In the genomic region with DNA sequence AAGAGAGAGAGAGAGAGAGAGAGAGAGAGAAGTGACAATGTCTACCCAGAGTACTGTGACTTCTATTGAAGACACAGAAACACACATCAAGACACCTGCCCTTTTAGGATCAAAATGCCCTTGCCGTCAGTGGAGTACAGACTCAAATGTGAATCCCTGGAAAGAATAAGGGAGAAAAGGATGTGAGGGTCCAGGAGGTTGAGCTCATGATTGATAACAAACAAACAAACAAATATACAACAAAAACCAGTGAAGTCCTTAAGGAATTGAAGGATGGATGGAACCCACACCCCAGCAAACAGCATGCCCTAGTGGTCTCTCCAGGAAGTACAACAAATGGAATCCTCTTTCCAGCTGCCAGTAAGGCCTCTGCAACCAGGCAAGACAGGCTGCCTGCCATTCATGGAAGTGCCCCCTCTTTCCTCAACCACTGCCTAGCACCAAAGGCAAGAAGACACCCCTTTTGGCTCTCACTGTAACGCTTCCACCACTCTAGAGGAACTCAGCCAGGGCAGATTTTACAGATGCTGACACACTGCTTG, we compare ENCODE assay signal across 8 mouse cellular contexts. TPM values are rescaled to one million over a fixed set of nuclear protein-coding genes. Genes with fewer than 3 reads are reported as not detected.
DNase-seq lines count a peak whose midpoint lies in the region; ATAC-seq and TF ChIP-seq lines count a peak whose summit lies in the region.
"Had no signal": no experiment of that assay in that cellular context is flagged by ENCODE, and none has a peak within 500 bp of the region (broad histone marks: within the 10 kb centered on the region; RNA-seq: fewer than 3 reads in every experiment).

No protein-coding gene starts in this region.

- no peak overlapping the region for H3K4me2 ChIP-seq in hindbrain, embryonic 11.5 days (replicated peaks; ENCODE audit: low read depth, low read length)

- ATAC-seq in hindbrain, embryonic 11.5 days (ENCODE audit: low FRiP score), result no peak

- no peaks in the 10 kb centered on the region for H3K27me3 ChIP-seq in MEL (ENCODE audit: control insufficient read depth in 1 of 2, insufficient read depth in 2 of 2, low read length in 2 of 2)
- peaks cover 16% of the 10 kb centered on the region for H3K27me3 ChIP-seq in hindbrain, embryonic 11.5 days (ENCODE audit: control insufficient read depth, insufficient read depth, low read length)

- peak; percentile 63 for DNase-seq in layer of hippocampus, adult 11-12 months (ENCODE audit: low spot score)
- DNase-seq in layer of hippocampus, adult 9-10 months (ENCODE audit: low spot score), result no peak
- DNase-seq in MEL (ENCODE audit: low read depth, low spot score), result peak; percentile 64
- DNase-seq in brain, adult 2 months (ENCODE audit: low read depth, low spot score), result peak; percentile 73
- DNase-seq in hindbrain, embryonic 11.5 days (ENCODE audit: low spot score), result peak; percentile 75
- DNase-seq in left cerebral cortex, postnatal 4 days, result peak; percentile 38
- DNase-seq in retina, embryonic 14.5 days (ENCODE audit: low spot score), result peak; percentile 85

- intact Hi-C loops in left cerebral cortex, postnatal 4 days (cut with DNase I), result loop anchor here (10.0 kb wide), 2 partner anchors 148 to 232 kb away; a partner anchor contains a TSS

- no peak overlapping the region for H3K9ac ChIP-seq in MEL (ENCODE audit: control insufficient read depth, low read depth, low read length, poor library complexity, severe bottlenecking)
- no peak overlapping the region for H3K9ac ChIP-seq in hindbrain, embryonic 11.5 days (ENCODE audit: low read depth, low read length)

- TF ChIP-seq POLR2A in MEL (IDR thresholded peaks at IDR 0.05; ENCODE audit: control insufficient read depth in 1 of 2, insufficient read depth in 1 of 2, low read depth in 1 of 2, low read length in 2 of 2, poor library complexity in 1 of 2), result no peak

- peaks cover 2 to 13% of the 10 kb centered on the region in 2 experiments for H3K36me3 ChIP-seq in MEL (ENCODE audit: control insufficient read depth in 1 of 2, insufficient read depth in 2 of 2, low read length in 2 of 2)
- H3K36me3 ChIP-seq in hindbrain, embryonic 11.5 days (ENCODE audit: control insufficient read depth, insufficient read depth, low read length), result no peaks in the 10 kb centered on the region

- TF ChIP-seq RAD21 in MEL (IDR thresholded peaks at IDR 0.05; ENCODE audit: low read depth, low read length), result peak; percentile 75

- no peak overlapping the region for H3K4me3 ChIP-seq in MEL (ENCODE audit: control insufficient read depth in 1 of 2, insufficient read depth in 1 of 2, low read depth in 2 of 2, low read length in 2 of 2)
- H3K4me3 ChIP-seq in hindbrain, embryonic 11.5 days (ENCODE audit: low read depth, low read length), result no peak overlapping the region
- H3K4me3 ChIP-seq: myocyte had no signal

- H3K9me3 ChIP-seq in MEL (replicated peaks; ENCODE audit: insufficient read depth, low read length), result no peaks in the 10 kb centered on the region
- no peaks in the 10 kb centered on the region for H3K9me3 ChIP-seq in hindbrain, embryonic 11.5 days (ENCODE audit: control insufficient read depth, low read length)

- 43% methylated on average over 2 of the region's 2 CpGs for WGBS in hindbrain, embryonic 11.5 days

- H3K79me2 ChIP-seq in MEL (ENCODE audit: control insufficient read depth, insufficient read depth, low read length, poor library complexity), result peaks cover 12% of the 10 kb centered on the region

- peaks cover 3 to 18% of the 10 kb centered on the region in 2 experiments for H3K4me1 ChIP-seq in MEL (ENCODE audit: control insufficient read depth in 1 of 2, insufficient read depth in 2 of 2, low read length in 2 of 2)
- no peaks in the 10 kb centered on the region for H3K4me1 ChIP-seq in hindbrain, embryonic 11.5 days (replicated peaks; ENCODE audit: control insufficient read depth, insufficient read depth, low read length)

- no peak for TF ChIP-seq EP300 in MEL (IDR thresholded peaks at IDR 0.05; ENCODE audit: low read depth in 1 of 2, low read length in 2 of 2)

- peak; percentile 59 to 89 (median 78) for TF ChIP-seq CTCF in MEL (IDR thresholded peaks at IDR 0.05 in 2 of 3, conservative IDR thresholded peaks at IDR 0.05 in 1 of 3; ENCODE audit: control insufficient read depth in 1 of 3, insufficient read depth in 1 of 3, low read depth in 2 of 3, low read length in 3 of 3, poor library complexity in 1 of 3, severe bottlenecking in 1 of 3)

- no peak overlapping the region for H3K27ac ChIP-seq in MEL (ENCODE audit: control insufficient read depth, low read depth, low read length)
- H3K27ac ChIP-seq in hindbrain, embryonic 11.5 days (ENCODE audit: low read depth, low read length), result no peak overlapping the region

TF ChIP-seq in MEL, 35 proteins besides CTCF, POLR2A, EP300 and RAD21:
- TF ChIP-seq SIN3A (IDR thresholded peaks at IDR 0.05; ENCODE audit: low read length) (0 out of 2 replicates have a peak, but pooled peaks have one; percentile 20), SMC3 (IDR thresholded peaks at IDR 0.05; ENCODE audit: low read depth, low read length) (peak; percentile 75), TCF12 (IDR thresholded peaks at IDR 0.05; ENCODE audit: low read depth, low read length) (no peak), MAZ (IDR thresholded peaks at IDR 0.05; ENCODE audit: low read depth, low read length) (no peak), KAT2A (conservative IDR thresholded peaks at IDR 0.05; ENCODE audit: low read depth, low read length) (no peak), MAFK (IDR thresholded peaks at IDR 0.05; ENCODE audit: borderline replicate concordance, low read depth, low read length) (no peak), ZC3H11A (IDR thresholded peaks at IDR 0.05; ENCODE audit: low read depth, low read length) (peak; percentile 42; the same call in 1 of the 2 replicates)

RNA-seq across cellular contexts. Expression of a gene that starts 4.9 kb away (rescaled TPM):
- 20.1 and 42.4 TPM in 2 replicates for total RNA-seq in MEL (2012; rRNA removed)
- polyA plus RNA-seq in MEL (2012; ENCODE audit: insufficient read depth in 1 of 2, insufficient read length in 2 of 2, low read depth in 1 of 2, low replicate concordance in 2 of 2, missing spikeins in 1 of 2), result 10 to 100 TPM in 1 of 2 experiments, not detected in 1; 65.6 TPM
- polyA plus RNA-seq in hindbrain, embryonic 11.5 days (2014; fragmentation: Nextera tagmentation; extraction: Ambion mirVana), result 4.3 and 4.8 TPM in 2 replicates
- total RNA-seq in left cerebral cortex, postnatal 4 days (2021), result 1 to 10 TPM; 2.2 to 3.7 TPM

RNA-seq across cellular contexts. Expression of a gene that starts 14.0 kb away (rescaled TPM):
- total RNA-seq in MEL (2012; rRNA removed), result 473 and 532 TPM in 2 replicates
- 100 to 1,000 TPM in 1 of 2 experiments, not detected in 1; 469 TPM for polyA plus RNA-seq in MEL (2012; ENCODE audit: insufficient read depth in 1 of 2, insufficient read length in 2 of 2, low read depth in 1 of 2, low replicate concordance in 2 of 2, missing spikeins in 1 of 2)
- 206 and 231 TPM in 2 replicates for polyA plus RNA-seq in hindbrain, embryonic 11.5 days (2014; fragmentation: Nextera tagmentation; extraction: Ambion mirVana)
- total RNA-seq in left cerebral cortex, postnatal 4 days (2021), result 100 to 1,000 TPM; 147 to 150 TPM

RNA-seq across cellular contexts. Expression of a gene that starts 18.7 kb away (rescaled TPM):
- 19.4 and 20.1 TPM in 2 replicates for total RNA-seq in MEL (2012; rRNA removed)
- 10 to 100 TPM in 1 of 2 experiments, not detected in 1; 29.9 TPM for polyA plus RNA-seq in MEL (2012; ENCODE audit: insufficient read depth in 1 of 2, insufficient read length in 2 of 2, low read depth in 1 of 2, low replicate concordance in 2 of 2, missing spikeins in 1 of 2)
- 71.2 and 73.1 TPM in 2 replicates for polyA plus RNA-seq in hindbrain, embryonic 11.5 days (2014; fragmentation: Nextera tagmentation; extraction: Ambion mirVana)
- 10 to 100 TPM; 44.0 to 47.9 TPM for total RNA-seq in left cerebral cortex, postnatal 4 days (2021)

RNA-seq across cellular contexts. Expression of a gene that starts 51.2 kb away (rescaled TPM):
- 53.6 and 55.4 TPM in 2 replicates for total RNA-seq in MEL (2012; rRNA removed)
- 100 to 1,000 TPM in 1 of 2 experiments, not detected in 1; 110 TPM for polyA plus RNA-seq in MEL (2012; ENCODE audit: insufficient read depth in 1 of 2, insufficient read length in 2 of 2, low read depth in 1 of 2, low replicate concordance in 2 of 2, missing spikeins in 1 of 2)
- 19.7 and 19.9 TPM in 2 replicates for polyA plus RNA-seq in hindbrain, embryonic 11.5 days (2014; fragmentation: Nextera tagmentation; extraction: Ambion mirVana)
- 10 to 100 TPM; 39.6 to 39.8 TPM for total RNA-seq in left cerebral cortex, postnatal 4 days (2021)

RNA-seq across cellular contexts. Expression of a gene that starts 52.1 kb away (rescaled TPM):
- total RNA-seq in MEL (2012; rRNA removed), result 43.3 TPM in 2 replicates
- 100 to 1,000 TPM in 1 of 2 experiments, not detected in 1; 143 TPM for polyA plus RNA-seq in MEL (2012; ENCODE audit: insufficient read depth in 1 of 2, insufficient read length in 2 of 2, low read depth in 1 of 2, low replicate concordance in 2 of 2, missing spikeins in 1 of 2)
- 46.7 and 47.2 TPM in 2 replicates for polyA plus RNA-seq in hindbrain, embryonic 11.5 days (2014; fragmentation: Nextera tagmentation; extraction: Ambion mirVana)
- 10 to 100 TPM; 56.8 to 64.1 TPM for total RNA-seq in left cerebral cortex, postnatal 4 days (2021)
